Mouse (Mus musculus) thymus, adult 2 months (tissue): ENCODE data around the gene Abhd17b.

ENCODE experiments used
- CTCF ChIP-seq: fragments of 200-500 bp; IDR thresholded peaks from 2 replicates; pipeline ENCODE4 v1.5.1; 2012; ENCODE audit warnings: mild to moderate bottlenecking, control low read depth, low read length, moderate library complexity, borderline replicate concordance; ENCODE audit not compliant: control insufficient read depth, poor library complexity, insufficient read depth; ENCODE audit errors: extremely low read depth
- POLR2A ChIP-seq: fragments of 200-500 bp; IDR thresholded peaks from 2 replicates; pipeline ENCODE4 v1.6.1; 2012; ENCODE audit warnings: mild to moderate bottlenecking, low read length, control low read depth, moderate library complexity; ENCODE audit not compliant: control insufficient read depth, poor library complexity, insufficient read depth; ENCODE audit errors: extremely low read depth

- TF ChIP-seq CTCF (no peak), POLR2A (no peak)
Measured at GRCm38 (mm10) chr19:21654788-21655187, 1.8 kb downstream of the Abhd17b start.
